Mouse (Mus musculus) cerebellum, postnatal 10 days (tissue): ENCODE data around the gene Nipbl.
A peak's percentile ranks its signal among the peaks of the same experiment; 100 is the strongest.

Source experiments
- DNase-seq, 2 experiments: peaks; one replicate each; pipeline ENCODE4 v3.0.0; 2021; ENCODE audit warnings: mixed read lengths in 2 of 2

Nipbl gene

GRCm38 (mm10) chr15:8416500-8417138 lies 27.6 kb downstream of the Nipbl start:
- no peak for DNase-seq

GRCm38 (mm10) chr15:8413356-8413755 lies 30.9 kb downstream of the Nipbl start:
- no peak for DNase-seq

- DNase-seq = no peak
These were observed 32.4 kb downstream of the Nipbl start for GRCm38 (mm10) chr15:8411873-8412272.

- DNase-seq = no peak
These were observed 33.0 kb downstream of the Nipbl start for GRCm38 (mm10) chr15:8411168-8411837.

- DNase-seq = no peak
These were observed 37.2 kb downstream of the Nipbl start for GRCm38 (mm10) chr15:8407082-8407481.

GRCm38 (mm10) chr15:8406219-8406618 lies 38.0 kb downstream of the Nipbl start:
- no peak for DNase-seq

- no peak for DNase-seq
These were observed 41.7 kb downstream of the Nipbl start for GRCm38 (mm10) chr15:8402591-8402990.

- DNase-seq = no peak
These were observed 42.7 kb downstream of the Nipbl start for GRCm38 (mm10) chr15:8401536-8401935.

- no peak for DNase-seq
These were observed 52.5 kb downstream of the Nipbl start for GRCm38 (mm10) chr15:8391764-8392163.

- DNase-seq = peak; percentile 57 to 68
These were observed 62.0 kb downstream of the Nipbl start for GRCm38 (mm10) chr15:8382213-8382612.

- no peak for DNase-seq
These were observed 68.6 kb downstream of the Nipbl start for GRCm38 (mm10) chr15:8375657-8376056.

- no peak for DNase-seq
These were observed 69.5 kb downstream of the Nipbl start for GRCm38 (mm10) chr15:8374724-8375123.

- DNase-seq = no peak
These were observed 97.0 kb downstream of the Nipbl start for GRCm38 (mm10) chr15:8347104-8347773.

- DNase-seq = no peak
These were observed 103.7 kb downstream of the Nipbl start for GRCm38 (mm10) chr15:8340596-8340995.

- DNase-seq = no peak
These were observed 112.7 kb downstream of the Nipbl start for GRCm38 (mm10) chr15:8331547-8331946.

GRCm38 (mm10) chr15:8325629-8326028 lies 118.6 kb downstream of the Nipbl start:
- DNase-seq = no peak

GRCm38 (mm10) chr15:8324833-8325232 lies 119.4 kb downstream of the Nipbl start:
- no peak for DNase-seq

- DNase-seq = no peak
These were observed 120.2 kb downstream of the Nipbl start for GRCm38 (mm10) chr15:8324061-8324460.

- peak in 1 of 2 experiments; percentile 4 for DNase-seq
These were observed 122.8 kb downstream of the Nipbl start for GRCm38 (mm10) chr15:8321491-8321890.

- no peak for DNase-seq
These were observed 125.1 kb downstream of the Nipbl start for GRCm38 (mm10) chr15:8319191-8319590.

- no peak for DNase-seq
These were observed 126.9 kb downstream of the Nipbl start for GRCm38 (mm10) chr15:8317381-8317780.

- no peak for DNase-seq
These were observed 138.8 kb downstream of the Nipbl start for GRCm38 (mm10) chr15:8305474-8305873.

- DNase-seq = no peak
These were observed 141.3 kb downstream of the Nipbl start for GRCm38 (mm10) chr15:8302944-8303343.

GRCm38 (mm10) chr15:8294150-8294549 lies 150.1 kb downstream of the Nipbl start:
- DNase-seq = no peak
